Mouse (Mus musculus): ENCODE results near the gene Nme2. TPM values are rescaled to one million over a fixed set of nuclear protein-coding genes. Genes with fewer than 3 reads are reported as not detected.

The Nme2 gene
- 1,152 TPM for polyA plus RNA-seq (2012; fragmentation: generic; extraction: Trizol)

GRCm38 (mm10) chr11:93956159-93956558 lies at the start of gene Nme2:
TSS of gene Nme2 (minus strand) at chr11:93956259.
- H3ac ChIP-seq (ENCODE audit: control insufficient read depth, insufficient read length): peak within 1 kb of the TSS; percentile 39
- peak within 1 kb of the TSS; percentile 76 for H3K4me2 ChIP-seq (ENCODE audit: low read depth)
- peaks cover 28% of the 10 kb centered on the region for H3K79me2 ChIP-seq (ENCODE audit: control insufficient read depth, insufficient read depth)
- H3K4me3 ChIP-seq: peak within 1 kb of the TSS; percentile 88
- H3K27me3 ChIP-seq (ENCODE audit: control insufficient read depth, insufficient read depth, insufficient read length): no peaks in the 10 kb centered on the region
- peaks cover 21% of the 10 kb centered on the region for H3K36me3 ChIP-seq (ENCODE audit: control insufficient read depth, insufficient read depth)
- TF ChIP-seq MAX (IDR thresholded peaks at IDR 0.05; ENCODE audit: low read depth) (no peak), MYOD1 (IDR thresholded peaks at IDR 0.05; ENCODE audit: control insufficient read depth in 1 of 3, insufficient read length in 2 of 3, low read depth in 2 of 3) (no peak), E2F4 (IDR thresholded peaks at IDR 0.05; ENCODE audit: insufficient read depth) (no peak), SRF (IDR thresholded peaks at IDR 0.05; ENCODE audit: control insufficient read depth, insufficient read length, low read depth) (no peak), CEBPB (IDR thresholded peaks at IDR 0.05; ENCODE audit: insufficient read depth, poor library complexity, severe bottlenecking) (no peak), POLR2A (IDR thresholded peaks at IDR 0.05; ENCODE audit: insufficient read length, low read depth) (no peak), POLR2AphosphoS2 (IDR thresholded peaks at IDR 0.05; ENCODE audit: insufficient read length, low read depth) (no peak), TCF3 (IDR thresholded peaks at IDR 0.05; ENCODE audit: insufficient read length, low read depth) (no peak), MYOG (IDR thresholded peaks at IDR 0.05; ENCODE audit: control insufficient read depth in 1 of 3, insufficient read depth in 1 of 3, insufficient read length in 2 of 3, low read depth in 2 of 3) (no peak), REST (IDR thresholded peaks at IDR 0.05; ENCODE audit: insufficient read depth, insufficient read length) (no peak), TCF12 (IDR thresholded peaks at IDR 0.05; ENCODE audit: insufficient read depth, poor library complexity, severe bottlenecking) (no peak), USF1 (IDR thresholded peaks at IDR 0.05; ENCODE audit: low read depth) (no peak)

DNA sequence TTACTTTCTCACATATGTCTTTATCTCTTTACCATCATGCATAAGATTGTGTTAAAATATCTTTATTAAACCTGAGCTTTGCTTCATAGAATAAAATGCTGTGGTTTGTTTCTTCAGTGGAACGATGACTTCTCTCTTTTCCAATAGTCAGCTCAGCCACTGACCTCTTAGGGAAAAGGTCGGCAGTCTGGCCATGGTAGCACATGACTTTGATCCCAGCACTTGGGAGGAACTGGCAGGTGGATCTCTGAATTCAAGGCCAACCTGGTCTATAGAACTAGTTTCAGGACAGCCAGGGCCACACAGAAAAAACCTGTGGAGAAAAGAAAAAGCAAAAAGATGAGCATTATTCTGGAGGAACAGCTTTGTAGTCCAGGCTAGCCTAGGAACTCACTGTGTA lies 47.3 kb upstream of the Nme2 start:
- Histone ChIP-seq H3K36me3 (ENCODE audit: control insufficient read depth, insufficient read depth) (peaks cover 4% of the 10 kb centered on the region), H3ac (ENCODE audit: control insufficient read depth, insufficient read length) (no peak overlapping the region), H3K4me2 (ENCODE audit: low read depth) (no peak overlapping the region), H3K27me3 (ENCODE audit: control insufficient read depth, insufficient read depth, insufficient read length) (no peaks in the 10 kb centered on the region), H3K4me3 (no peak overlapping the region), H3K79me2 (ENCODE audit: control insufficient read depth, insufficient read depth) (peaks cover 90% of the 10 kb centered on the region)
- TF ChIP-seq POLR2A (IDR thresholded peaks at IDR 0.05; ENCODE audit: insufficient read length, low read depth): no peak
- no peak for TF ChIP-seq TCF12 (IDR thresholded peaks at IDR 0.05; ENCODE audit: insufficient read depth, poor library complexity, severe bottlenecking)
- TF ChIP-seq MYOG (IDR thresholded peaks at IDR 0.05; ENCODE audit: control insufficient read depth in 1 of 3, insufficient read depth in 1 of 3, insufficient read length in 2 of 3, low read depth in 2 of 3): no peak
- TF ChIP-seq MYOD1 (IDR thresholded peaks at IDR 0.05; ENCODE audit: control insufficient read depth in 1 of 3, insufficient read length in 2 of 3, low read depth in 2 of 3): no peak
- no peak for TF ChIP-seq REST (IDR thresholded peaks at IDR 0.05; ENCODE audit: insufficient read depth, insufficient read length)

GRCm38 (mm10) chr11:93999276-93999675 lies 43.2 kb upstream of the Nme2 start:
- peak overlapping the region; percentile 40 for H3K4me2 ChIP-seq (ENCODE audit: low read depth)
- H3K36me3 ChIP-seq (ENCODE audit: control insufficient read depth, insufficient read depth): no peaks in the 10 kb centered on the region
- H3ac ChIP-seq (ENCODE audit: control insufficient read depth, insufficient read length): no peak overlapping the region
- no peak overlapping the region for H3K4me3 ChIP-seq
- no peak for TF ChIP-seq MYOG (IDR thresholded peaks at IDR 0.05; ENCODE audit: control insufficient read depth in 1 of 3, insufficient read depth in 1 of 3, insufficient read length in 2 of 3, low read depth in 2 of 3)
- TF ChIP-seq CEBPB (IDR thresholded peaks at IDR 0.05; ENCODE audit: insufficient read depth, poor library complexity, severe bottlenecking): no peak
- no peak for TF ChIP-seq POLR2A (IDR thresholded peaks at IDR 0.05; ENCODE audit: insufficient read length, low read depth)
- no peak for TF ChIP-seq MAX (IDR thresholded peaks at IDR 0.05; ENCODE audit: low read depth)
- TF ChIP-seq E2F4 (IDR thresholded peaks at IDR 0.05; ENCODE audit: insufficient read depth): no peak
- TF ChIP-seq MYOD1 (IDR thresholded peaks at IDR 0.05; ENCODE audit: control insufficient read depth in 1 of 3, insufficient read length in 2 of 3, low read depth in 2 of 3): no peak
- no peak for TF ChIP-seq USF1 (IDR thresholded peaks at IDR 0.05; ENCODE audit: low read depth)
- TF ChIP-seq REST (IDR thresholded peaks at IDR 0.05; ENCODE audit: insufficient read depth, insufficient read length): no peak
- no peak for TF ChIP-seq TCF3 (IDR thresholded peaks at IDR 0.05; ENCODE audit: insufficient read length, low read depth)
- no peak for TF ChIP-seq SRF (IDR thresholded peaks at IDR 0.05; ENCODE audit: control insufficient read depth, insufficient read length, low read depth)
- TF ChIP-seq TCF12 (IDR thresholded peaks at IDR 0.05; ENCODE audit: insufficient read depth, poor library complexity, severe bottlenecking): no peak
- TF ChIP-seq POLR2AphosphoS2 (IDR thresholded peaks at IDR 0.05; ENCODE audit: insufficient read length, low read depth): no peak
- H3K27me3 ChIP-seq (ENCODE audit: control insufficient read depth, insufficient read depth, insufficient read length): no peaks in the 10 kb centered on the region
- H3K79me2 ChIP-seq (ENCODE audit: control insufficient read depth, insufficient read depth): peaks cover 68% of the 10 kb centered on the region

- Histone ChIP-seq H3K79me2 (ENCODE audit: control insufficient read depth, insufficient read depth) (peaks cover 49% of the 10 kb centered on the region), H3K4me3 (peak overlapping the region; percentile 73), H3K4me2 (ENCODE audit: low read depth) (peak overlapping the region; percentile 97), H3K27me3 (ENCODE audit: control insufficient read depth, insufficient read depth, insufficient read length) (no peaks in the 10 kb centered on the region), H3ac (ENCODE audit: control insufficient read depth, insufficient read length) (peak overlapping the region; percentile 65), H3K36me3 (ENCODE audit: control insufficient read depth, insufficient read depth) (no peaks in the 10 kb centered on the region)
- no peak for TF ChIP-seq USF1 (IDR thresholded peaks at IDR 0.05; ENCODE audit: low read depth)
- no peak for TF ChIP-seq SRF (IDR thresholded peaks at IDR 0.05; ENCODE audit: control insufficient read depth, insufficient read length, low read depth)
- TF ChIP-seq TCF12 (IDR thresholded peaks at IDR 0.05; ENCODE audit: insufficient read depth, poor library complexity, severe bottlenecking): no peak
- no peak for TF ChIP-seq MYOD1 (IDR thresholded peaks at IDR 0.05; ENCODE audit: control insufficient read depth in 1 of 3, insufficient read length in 2 of 3, low read depth in 2 of 3)
- TF ChIP-seq POLR2A (IDR thresholded peaks at IDR 0.05; ENCODE audit: insufficient read length, low read depth): no peak
- no peak for TF ChIP-seq MAX (IDR thresholded peaks at IDR 0.05; ENCODE audit: low read depth)
- no peak for TF ChIP-seq E2F4 (IDR thresholded peaks at IDR 0.05; ENCODE audit: insufficient read depth)
- no peak for TF ChIP-seq REST (IDR thresholded peaks at IDR 0.05; ENCODE audit: insufficient read depth, insufficient read length)
- TF ChIP-seq MYOG (IDR thresholded peaks at IDR 0.05; ENCODE audit: control insufficient read depth in 1 of 3, insufficient read depth in 1 of 3, insufficient read length in 2 of 3, low read depth in 2 of 3): no peak
- no peak for TF ChIP-seq CEBPB (IDR thresholded peaks at IDR 0.05; ENCODE audit: insufficient read depth, poor library complexity, severe bottlenecking)
- no peak for TF ChIP-seq TCF3 (IDR thresholded peaks at IDR 0.05; ENCODE audit: insufficient read length, low read depth)
Measured at GRCm38 (mm10) chr11:93997141-93997775, 41.2 kb upstream of the Nme2 start.

Measured in myocyte (in vitro differentiated cells).